ENCODE assay signal across 10 mouse cellular contexts in the genomic region with DNA sequence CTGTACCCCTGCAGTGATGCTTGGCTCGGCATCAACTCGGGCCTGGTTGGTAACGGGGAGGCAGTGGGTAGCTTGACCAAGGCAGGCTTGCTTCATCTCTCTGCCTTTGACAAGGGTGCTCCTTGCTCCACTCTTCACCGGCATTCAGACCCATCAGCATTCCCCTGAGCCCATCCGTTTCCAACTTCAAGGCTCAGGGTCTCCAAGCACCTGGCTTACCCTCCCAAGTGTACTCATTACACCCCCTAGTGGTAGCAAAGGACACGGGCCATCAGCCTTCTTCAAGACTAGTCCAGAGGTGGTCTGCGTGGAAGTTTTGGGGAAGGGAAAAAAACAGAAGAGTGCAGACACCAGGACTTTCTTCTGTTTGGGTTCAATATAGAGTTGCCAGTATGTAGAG.
A peak's percentile ranks its signal among the peaks of the same experiment; 100 is the strongest.
DNase-seq lines count a peak whose midpoint lies in the region; ATAC-seq lines count a peak whose summit lies in the region.
"Had no signal": no experiment of that assay in that cellular context is flagged by ENCODE, and none has a peak within 500 bp of the region (broad histone marks: within the 10 kb centered on the region; RNA-seq: fewer than 3 reads in every experiment).

No protein-coding gene starts in this region.

- ATAC-seq in common myeloid progenitor, adult 5-6 weeks (replicated peaks; ENCODE audit: low read depth, poor library complexity, severe bottlenecking), result peak; percentile 82
- ATAC-seq in stomach, embryonic 14.5 days (ENCODE audit: insufficient number of reproducible peaks, insufficient read depth, low FRiP score, low read depth), result peak; percentile 46; the same call in 1 of the 2 replicates

- no peak overlapping the region for H3K4me2 ChIP-seq in stomach, embryonic 14.5 days (replicated peaks; ENCODE audit: low read depth, low read length)
- H3K4me2 ChIP-seq: limb, embryonic 12.5 days; stomach, embryonic 15.5 days had no signal

- H3K36me3 ChIP-seq in stomach, embryonic 14.5 days (ENCODE audit: control insufficient read depth, insufficient read depth, low read length), result no peaks in the 10 kb centered on the region
- H3K36me3 ChIP-seq: limb, embryonic 12.5 days; stomach, embryonic 15.5 days had no signal

- no peak overlapping the region for H3K9ac ChIP-seq in stomach, embryonic 14.5 days (replicated peaks; ENCODE audit: low read depth, low read length)
- H3K9ac ChIP-seq: limb, embryonic 12.5 days; stomach, embryonic 15.5 days had no signal

- H3K27ac ChIP-seq in stomach, embryonic 14.5 days (ENCODE audit: low read length), result no peak overlapping the region
- H3K27ac ChIP-seq: limb, embryonic 12.5 days; stomach, embryonic 15.5 days had no signal

- no peaks in the 10 kb centered on the region for H3K27me3 ChIP-seq in stomach, embryonic 14.5 days (ENCODE audit: control insufficient read depth, insufficient read depth, low read length)
- H3K27me3 ChIP-seq: stomach, embryonic 15.5 days had no signal

- no peak overlapping the region for H3K4me3 ChIP-seq in stomach, embryonic 14.5 days (ENCODE audit: low read depth, low read length)
- H3K4me3 ChIP-seq: limb, embryonic 12.5 days; stomach, embryonic 15.5 days had no signal

- no peaks in the 10 kb centered on the region for H3K9me3 ChIP-seq in stomach, embryonic 14.5 days (ENCODE audit: control insufficient read depth, low read depth, low read length)
- H3K9me3 ChIP-seq: limb, embryonic 12.5 days; stomach, embryonic 15.5 days had no signal

- 36% methylated on average over 7 of the region's 7 CpGs for WGBS in stomach, embryonic 14.5 days

- DNase-seq in layer of hippocampus, adult 11-12 months (ENCODE audit: low spot score), result peak; percentile 58
- DNase-seq in layer of hippocampus, adult 9-10 months (ENCODE audit: low spot score), result no peak
- peak; percentile 56 for DNase-seq in NIH3T3 (ENCODE audit: low read depth)
- peak; percentile 60 for DNase-seq in heart, postnatal 4 days
- DNase-seq in lung, postnatal 36 days, result peak; percentile 60
- no peak for DNase-seq in natural killer cell, adult 2 months (ENCODE audit: low spot score in 2 of 2)

- H3K4me1 ChIP-seq in stomach, embryonic 14.5 days (ENCODE audit: control insufficient read depth, insufficient read depth, low read length), result no peaks in the 10 kb centered on the region

Comparison
In these comparisons a context has a peak if more than half of its experiments do, and no peak if none do; other contexts are left out.
1. DNase-seq: peak in layer of hippocampus, adult 11-12 months (single experiment), NIH3T3 (single experiment), heart, postnatal 4 days (single experiment) and lung, postnatal 36 days (single experiment); none in layer of hippocampus, adult 9-10 months (single experiment) and natural killer cell, adult 2 months (0 of 2).